ENCODE assay signal across 12 mouse cellular contexts in genomic region chr7:74353707-74354468, GRCm38 (mm10).
A peak's percentile ranks its signal among the peaks of the same experiment; 100 is the strongest.
DNase-seq lines count a peak whose midpoint lies in the region; ATAC-seq lines count a peak whose summit lies in the region.
"Had no signal": no experiment of that assay in that cellular context is flagged by ENCODE, and none has a peak within 500 bp of the region (broad histone marks: within the 10 kb centered on the region; RNA-seq: fewer than 3 reads in every experiment).

No protein-coding gene starts in this region.

- 0 out of 2 replicates have a peak, but pooled peaks have one; percentile 11 for ATAC-seq in embryonic facial prominence, embryonic 15.5 days (ENCODE audit: insufficient number of reproducible peaks, low FRiP score, low TSS enrichment, low read depth)
- peak; percentile 7; the same call in 1 of the 2 replicates for ATAC-seq in hindbrain, embryonic 16.5 days
- ATAC-seq in midbrain, embryonic 16.5 days = peak; percentile 61
- ATAC-seq: lung, postnatal 0 days had no signal

- peaks cover 8% of the 10 kb centered on the region; the same call in 1 of the 2 replicates for H3K4me1 ChIP-seq in heart, embryonic 10.5 days
- peaks cover 17% of the 10 kb centered on the region for H3K4me1 ChIP-seq in embryonic facial prominence, embryonic 15.5 days
- peaks cover 9% of the 10 kb centered on the region for H3K4me1 ChIP-seq in hindbrain, embryonic 16.5 days (ENCODE audit: control insufficient read depth, insufficient read depth, low read depth, low read length)
- H3K4me1 ChIP-seq in midbrain, embryonic 16.5 days (ENCODE audit: control insufficient read depth, insufficient read depth, low read length) = peaks cover 18% of the 10 kb centered on the region

- DNase-seq in heart, embryonic 10.5 days (ENCODE audit: low spot score) = no peak
- no peak for DNase-seq in heart, postnatal 25 days (ENCODE audit: low spot score)
- DNase-seq in left cerebral cortex, adult 11 months (ENCODE audit: low spot score) = no peak
- DNase-seq in layer of hippocampus, adult 11-12 months (ENCODE audit: low spot score) = no peak
- DNase-seq in urinary bladder, postnatal 10 days (ENCODE audit: low spot score) = no peak
- DNase-seq: adrenal gland, adult 8-10 months; heart, adult 2 months; left cerebral cortex, postnatal 4 days had no signal

- intact Hi-C loops in heart, postnatal 25 days (cut with DNase I) = loop anchor here (2.0 to 5.0 kb wide), 2 partner anchors 47 to 699 kb away; no protein-coding TSS in a partner anchor

- H3K9me3 ChIP-seq in heart, embryonic 10.5 days = no peaks in the 10 kb centered on the region
- no peaks in the 10 kb centered on the region for H3K9me3 ChIP-seq in embryonic facial prominence, embryonic 15.5 days (replicated peaks)
- no peaks in the 10 kb centered on the region for H3K9me3 ChIP-seq in hindbrain, embryonic 16.5 days (ENCODE audit: control insufficient read depth, low read length)
- H3K9me3 ChIP-seq in midbrain, embryonic 16.5 days (replicated peaks; ENCODE audit: control insufficient read depth, low read length, poor library complexity, severe bottlenecking) = no peaks in the 10 kb centered on the region

- no peak overlapping the region for H3K9ac ChIP-seq in embryonic facial prominence, embryonic 15.5 days
- H3K9ac ChIP-seq in hindbrain, embryonic 16.5 days (ENCODE audit: low read depth, low read length) = peak overlapping the region; percentile 50
- peak overlapping the region; percentile 50 for H3K9ac ChIP-seq in midbrain, embryonic 16.5 days (ENCODE audit: low read depth, low read length)

- 86% methylated on average over 13 of the region's 13 CpGs for WGBS in heart, embryonic 10.5 days
- 33% methylated on average over 13 of the region's 13 CpGs for WGBS in embryonic facial prominence, embryonic 15.5 days
- WGBS in hindbrain, embryonic 16.5 days = 64% methylated on average over 13 of the region's 13 CpGs
- WGBS in midbrain, embryonic 16.5 days = 72% methylated on average over 13 of the region's 13 CpGs

- no peak overlapping the region for H3K4me3 ChIP-seq in heart, embryonic 10.5 days
- H3K4me3 ChIP-seq in embryonic facial prominence, embryonic 15.5 days (replicated peaks) = no peak overlapping the region
- no peak overlapping the region for H3K4me3 ChIP-seq in hindbrain, embryonic 16.5 days (ENCODE audit: low read length)
- H3K4me3 ChIP-seq in midbrain, embryonic 16.5 days (ENCODE audit: low read depth, low read length) = no peak overlapping the region
- H3K4me3 ChIP-seq: heart, adult 2 months had no signal

- H3K27ac ChIP-seq in heart, embryonic 10.5 days = peak overlapping the region; percentile 70; the same call in 1 of the 2 replicates
- H3K27ac ChIP-seq in embryonic facial prominence, embryonic 15.5 days (replicated peaks) = peak overlapping the region; percentile 39
- H3K27ac ChIP-seq in hindbrain, embryonic 16.5 days (ENCODE audit: low read depth, low read length) = peak overlapping the region; percentile 77
- peak overlapping the region; percentile 83 for H3K27ac ChIP-seq in midbrain, embryonic 16.5 days (ENCODE audit: low read length)
- H3K27ac ChIP-seq: heart, adult 2 months had no signal

- H3K36me3 ChIP-seq in heart, embryonic 10.5 days = no peaks in the 10 kb centered on the region
- H3K36me3 ChIP-seq in embryonic facial prominence, embryonic 15.5 days = no peaks in the 10 kb centered on the region
- no peaks in the 10 kb centered on the region for H3K36me3 ChIP-seq in hindbrain, embryonic 16.5 days (ENCODE audit: control insufficient read depth, insufficient read depth, low read length)
- no peaks in the 10 kb centered on the region for H3K36me3 ChIP-seq in midbrain, embryonic 16.5 days (ENCODE audit: control insufficient read depth, insufficient read depth, low read length)

- H3K4me2 ChIP-seq in embryonic facial prominence, embryonic 15.5 days (replicated peaks) = no peak overlapping the region
- no peak overlapping the region for H3K4me2 ChIP-seq in hindbrain, embryonic 16.5 days (ENCODE audit: low read length)
- no peak overlapping the region for H3K4me2 ChIP-seq in midbrain, embryonic 16.5 days (ENCODE audit: low read length)

- H3K27me3 ChIP-seq in heart, embryonic 10.5 days (ENCODE audit: insufficient read depth, poor library complexity, severe bottlenecking) = 0 out of 2 replicates have a peak, but pooled peaks cover 9% of the 10 kb centered on the region
- H3K27me3 ChIP-seq in embryonic facial prominence, embryonic 15.5 days = no peaks in the 10 kb centered on the region
- no peaks in the 10 kb centered on the region for H3K27me3 ChIP-seq in hindbrain, embryonic 16.5 days (replicated peaks; ENCODE audit: control insufficient read depth, insufficient read depth, low read length)
- no peaks in the 10 kb centered on the region for H3K27me3 ChIP-seq in midbrain, embryonic 16.5 days (ENCODE audit: control insufficient read depth, insufficient read depth, low read depth, low read length)

Comparison
In these comparisons a context has a peak if more than half of its experiments do, and no peak if none do; other contexts are left out.
1. ATAC-seq: peak in every context shown above with its lines; median percentile 61 in midbrain, embryonic 16.5 days; 11 in embryonic facial prominence, embryonic 15.5 days; 7 in hindbrain, embryonic 16.5 days.